Mouse (Mus musculus) MEL-GATA-1-ER (cell line): ENCODE results near the gene 6430571L13Rik.

Experiments
- DNase-seq: peaks from one replicate; pipeline ENCODE4 v3.0.0-alpha.2; 2012; ENCODE audit warnings: low read depth; ENCODE audit errors: extremely low read depth

Gene 6430571L13Rik

DNA sequence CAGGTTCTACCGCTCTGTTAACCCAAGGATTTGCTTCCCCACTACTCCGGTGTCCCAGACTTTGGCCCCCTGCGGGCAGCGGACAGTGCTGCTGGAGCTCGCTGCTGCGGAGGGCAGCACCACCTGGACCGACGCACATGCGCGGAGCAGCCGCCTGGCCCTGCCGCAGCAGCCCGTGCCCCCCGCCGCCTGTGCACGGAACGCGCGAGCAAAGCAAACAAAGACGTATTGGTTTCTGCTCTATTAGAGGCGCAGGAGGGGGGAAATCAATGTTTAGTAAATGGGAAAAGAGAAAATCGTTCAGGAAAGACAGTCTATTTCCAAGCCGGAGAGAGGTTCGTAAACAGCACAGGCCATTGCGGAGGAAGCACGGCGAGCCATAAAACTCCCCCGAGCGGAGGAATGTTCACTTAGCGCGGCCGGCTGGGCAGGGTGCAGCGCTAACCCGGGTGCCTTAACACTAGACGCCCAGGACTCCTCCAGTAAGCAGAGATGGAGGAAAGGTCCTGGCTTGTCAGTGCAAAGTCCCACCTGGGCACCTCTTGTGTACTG, 37.6 kb downstream of the 6430571L13Rik start:
- no peak for DNase-seq

- DNase-seq: no peak
Observed at GRCm38 (mm10) chr9:107381723-107382122, 41.3 kb downstream of the 6430571L13Rik start.

DNA sequence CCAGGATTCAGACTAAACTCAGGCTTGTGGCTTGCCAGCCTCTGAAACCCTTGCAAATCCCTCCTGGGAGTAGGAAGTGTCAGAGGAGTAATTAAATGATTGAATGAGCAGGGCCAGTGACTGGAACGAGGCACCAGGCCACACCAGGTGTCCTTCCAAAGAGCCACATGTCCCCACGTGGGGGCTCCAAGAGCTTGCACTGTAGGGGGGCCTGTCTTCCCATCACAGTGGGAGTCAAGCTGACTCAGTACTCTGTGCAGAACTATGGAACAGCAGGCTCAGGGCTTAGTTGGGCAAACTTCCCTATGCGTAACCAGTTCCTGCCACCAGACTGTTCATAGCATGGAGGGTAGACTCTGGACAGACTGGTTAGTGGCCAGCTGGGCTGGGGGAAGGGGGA, 44.0 kb downstream of the 6430571L13Rik start:
- DNase-seq: no peak

GRCm38 (mm10) chr9:107386722-107387121, 46.3 kb downstream of the 6430571L13Rik start:
- DNase-seq: no peak

- DNase-seq: no peak
Observed at GRCm38 (mm10) chr9:107387708-107388107, 47.3 kb downstream of the 6430571L13Rik start.

DNA sequence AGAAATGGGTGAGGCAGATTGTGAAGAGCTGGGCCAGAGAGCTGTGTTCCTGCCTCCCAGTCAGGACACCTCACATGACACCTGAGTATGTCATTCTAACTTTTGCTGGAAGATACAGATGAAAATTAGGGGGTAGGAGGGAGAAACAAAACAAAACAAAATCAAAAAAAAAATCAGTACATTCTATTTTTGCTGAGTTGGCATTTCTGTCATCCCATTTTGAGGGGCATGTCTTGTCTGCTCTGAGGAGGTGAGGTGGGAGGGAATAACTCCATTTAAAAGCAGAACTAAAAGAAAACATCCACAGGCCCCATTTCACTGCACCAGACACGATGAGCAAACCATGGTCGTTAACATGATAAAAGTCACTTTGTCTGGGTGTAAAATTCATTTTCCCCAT, 47.9 kb downstream of the 6430571L13Rik start:
- DNase-seq: no peak

- DNase-seq: no peak
Observed at GRCm38 (mm10) chr9:107396397-107396796, 56.0 kb downstream of the 6430571L13Rik start.

DNA sequence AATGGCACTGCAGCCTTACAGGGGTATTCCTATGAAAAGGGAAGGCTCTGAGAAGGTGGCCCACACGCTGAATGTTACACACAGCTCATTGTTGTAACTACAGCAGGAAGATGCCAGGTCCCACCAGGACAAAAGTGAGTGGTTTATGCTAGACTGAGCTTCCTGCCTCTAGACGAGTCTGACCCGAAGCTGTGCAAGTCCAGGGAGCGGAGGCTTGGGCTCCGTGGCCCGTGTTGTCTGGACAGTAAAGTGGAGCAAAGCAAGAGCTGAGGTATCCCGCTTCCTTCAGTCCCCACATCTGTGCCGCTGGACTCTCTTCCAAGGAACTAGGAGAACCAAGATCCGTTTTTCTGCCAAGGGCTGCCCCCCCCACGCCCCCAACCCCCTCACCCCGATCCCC, 58.6 kb downstream of the 6430571L13Rik start:
- DNase-seq: no peak

GRCm38 (mm10) chr9:107399491-107399971, 59.1 kb downstream of the 6430571L13Rik start, which contains the start of gene Cacna2d2:
Cacna2d2 (plus strand) TSS chr9:107399612.
- DNase-seq: no peak

DNA sequence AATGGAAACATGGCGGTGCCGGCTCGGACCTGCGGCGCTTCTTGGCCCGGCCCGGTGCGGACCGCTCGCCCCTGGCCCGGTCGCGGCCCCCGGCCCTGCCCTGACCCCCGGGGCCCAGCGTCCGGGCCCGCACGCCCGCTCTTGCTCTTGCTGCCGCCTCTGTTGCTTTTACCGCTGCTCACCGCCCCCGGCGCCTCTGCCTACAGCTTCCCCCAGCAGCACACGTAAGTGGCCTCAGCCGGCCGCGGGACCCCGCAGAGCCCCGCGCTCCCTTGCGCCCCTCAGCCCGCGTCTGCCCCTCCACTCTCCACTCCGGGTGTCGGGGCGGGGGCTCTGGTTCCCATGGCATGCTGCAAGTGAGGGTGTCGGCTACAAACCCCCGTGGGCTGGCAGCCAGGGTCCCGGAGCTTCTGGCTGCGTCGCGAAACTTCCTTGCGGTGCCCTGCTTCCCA, 59.7 kb downstream of the 6430571L13Rik start:
- no peak for DNase-seq

GRCm38 (mm10) chr9:107400666-107401285, 60.4 kb downstream of the 6430571L13Rik start:
- no peak for DNase-seq
